9 mouse cellular contexts compared by ENCODE assay signal in the genomic region with DNA sequence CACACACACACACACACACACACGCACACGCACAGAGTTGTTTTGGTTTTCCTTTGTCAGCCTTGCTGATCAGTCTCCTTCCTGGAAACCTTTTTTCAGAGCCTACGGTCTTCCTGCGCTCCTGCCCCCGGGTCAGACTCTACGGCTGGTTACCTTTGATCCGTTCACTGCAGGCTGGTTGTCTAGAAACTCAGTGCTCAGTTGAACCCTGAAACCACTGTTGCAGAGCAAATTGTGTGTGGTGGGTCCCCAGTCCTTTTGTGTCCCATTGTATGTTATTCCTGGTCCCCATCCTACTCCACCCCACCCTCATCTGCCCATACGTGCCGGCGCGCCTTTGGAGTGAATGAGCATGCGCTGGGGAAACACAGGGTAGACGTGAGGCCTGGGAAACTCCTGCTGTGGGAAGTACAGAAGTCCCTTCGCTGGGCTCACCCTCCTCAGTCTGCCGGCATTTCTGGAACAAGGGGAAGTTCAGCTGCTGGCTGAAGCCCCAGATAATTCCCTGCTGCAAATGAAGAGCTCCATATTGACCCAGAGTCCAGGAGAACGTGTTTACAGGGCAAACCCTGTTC. TPM values are rescaled to one million over a fixed set of nuclear protein-coding genes. Genes with fewer than 3 reads are reported as not detected.
DNase-seq lines count a peak whose midpoint lies in the region; ATAC-seq and TF ChIP-seq lines count a peak whose summit lies in the region.
"Had no signal": no experiment of that assay in that cellular context is flagged by ENCODE, and none has a peak within 500 bp of the region (broad histone marks: within the 10 kb centered on the region; RNA-seq: fewer than 3 reads in every experiment).

No protein-coding gene starts in this region.

- H3K4me2 ChIP-seq in stomach, postnatal 0 days (replicated peaks; ENCODE audit: low read depth) = no peak overlapping the region
- H3K4me2 ChIP-seq: neural tube, embryonic 12.5 days had no signal

- no peak for TF ChIP-seq CTCF in stomach, postnatal 0 days (IDR thresholded peaks at IDR 0.05; ENCODE audit: low read depth)

- no peaks in the 10 kb centered on the region for H3K27me3 ChIP-seq in stomach, postnatal 0 days (ENCODE audit: control insufficient read depth, insufficient read depth, low read length)
- H3K27me3 ChIP-seq: neural tube, embryonic 12.5 days had no signal

- WGBS in stomach, postnatal 0 days = 45% methylated on average over 16 of the region's 16 CpGs

- H3K9me3 ChIP-seq in stomach, postnatal 0 days (ENCODE audit: control insufficient read depth, low read length) = no peaks in the 10 kb centered on the region
- H3K9me3 ChIP-seq: neural tube, embryonic 12.5 days had no signal

- H3K9ac ChIP-seq in stomach, postnatal 0 days (ENCODE audit: low read length) = no peak overlapping the region
- H3K9ac ChIP-seq: neural tube, embryonic 12.5 days had no signal

- H3K36me3 ChIP-seq in stomach, postnatal 0 days (ENCODE audit: control insufficient read depth, insufficient read depth, low read length) = no peaks in the 10 kb centered on the region
- H3K36me3 ChIP-seq: neural tube, embryonic 12.5 days had no signal

- no peak for ATAC-seq in stomach, postnatal 0 days (ENCODE audit: low FRiP score, low TSS enrichment)

- DNase-seq in cerebellum, adult 18-20 months = peak; percentile 47 to 51
- no peak for DNase-seq in cerebellum, adult 8-10 months
- peak; percentile 26 for DNase-seq in retina, postnatal 1 day
- no peak for DNase-seq in retina, embryonic 14.5 days (ENCODE audit: low spot score)
- DNase-seq in kidney, postnatal 10 days = peak; percentile 66
- DNase-seq in stomach, postnatal 0 days (ENCODE audit: low spot score) = no peak
- no peak for DNase-seq in spleen, adult 12 weeks (ENCODE audit: low spot score)
- DNase-seq in natural killer cell, adult 2 months (ENCODE audit: low spot score in 2 of 2) = no peak

- TF ChIP-seq EP300 in stomach, postnatal 0 days (optimal IDR thresholded peaks at IDR 0.05) = no peak

- H3K27ac ChIP-seq in stomach, postnatal 0 days (replicated peaks) = peak overlapping the region; percentile 67
- H3K27ac ChIP-seq: neural tube, embryonic 12.5 days had no signal

- no peak overlapping the region for H3K4me3 ChIP-seq in stomach, postnatal 0 days (ENCODE audit: low read depth, low read length)
- H3K4me3 ChIP-seq: neural tube, embryonic 12.5 days had no signal

- peaks cover 5% of the 10 kb centered on the region for H3K4me1 ChIP-seq in stomach, postnatal 0 days (replicated peaks; ENCODE audit: control insufficient read depth, insufficient read depth)

RNA-seq across cellular contexts. Expression of gene Spred2, which starts 40.9 kb away (rescaled TPM):
- 3.5 and 3.6 TPM in 2 replicates for polyA plus RNA-seq in stomach, postnatal 0 days (2015; fragmentation: Nextera tagmentation; extraction: Ambion mirVana)

Comparison
In these comparisons a context has a peak if more than half of its experiments do, and no peak if none do; other contexts are left out.
1. DNase-seq: peak in cerebellum, adult 18-20 months (2 of 2), retina, postnatal 1 day (single experiment) and kidney, postnatal 10 days (single experiment); none in cerebellum, adult 8-10 months (single experiment), retina, embryonic 14.5 days (single experiment), stomach, postnatal 0 days (single experiment), spleen, adult 12 weeks (single experiment) and natural killer cell, adult 2 months (0 of 2).